Mouse (Mus musculus) E14TG2a.4 (cell line): ENCODE measurements at regions not wholly inside any gene's neighbourhood (a gene's known extent, or its start where the extent isn't known, plus 50 kb on each side); places are given as distances from the start of the nearest gene placed in this dataset.

Experiments used
- CTCF ChIP-seq: conservative IDR thresholded peaks from 2 replicates; pipeline ENCODE4 v1.5.1; 2014; ENCODE audit warnings: low read length
- POU5F1 ChIP-seq: IDR thresholded peaks from 2 replicates; pipeline ENCODE4 v1.6.1; 2014; ENCODE audit warnings: low read length, borderline replicate concordance

DNA sequence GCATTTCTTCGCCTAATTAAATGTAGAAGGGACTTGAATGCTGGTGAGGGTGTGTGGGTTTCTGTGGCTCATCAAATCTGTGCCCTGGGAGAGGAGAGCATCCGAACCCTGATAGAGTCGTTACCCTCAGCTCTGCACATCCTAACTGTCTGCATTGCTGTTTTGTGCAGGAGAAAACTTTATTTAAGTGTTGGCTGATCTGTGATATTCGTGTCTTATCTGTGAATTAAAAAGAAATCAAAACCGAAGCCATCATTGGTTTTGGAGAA, 77.7 kb upstream of the D1Pas1 start:
- TF ChIP-seq CTCF (no peak), POU5F1 (no peak)
